Mouse (Mus musculus) forebrain, postnatal 0 days (tissue): ENCODE results near the gene Rhebl1. TPM values are rescaled to one million over a fixed set of nuclear protein-coding genes. Genes with fewer than 3 reads are reported as not detected.

Experiments
- ATAC-seq: fragments of 200-750 bp; cut with Nextera tagmentation; 2 replicates; pipeline ENCODE4 v1.8.0; 2017; ENCODE audit warnings: mild to moderate bottlenecking, moderate library complexity
- DNase-seq: peaks from one replicate; pipeline ENCODE4 v3.0.0-alpha.2; 2015
- H3K27ac ChIP-seq: fragments of 300-500 bp; sonication (generic); 2 replicates; pipeline ENCODE4 v1.5.1; 2014; ENCODE audit warnings: low read depth, mild to moderate bottlenecking, antibody characterized with exemption, low read length, moderate library complexity, mixed read lengths
- H3K27me3 ChIP-seq: fragments of 300-500 bp; sonication (generic); 2 replicates; pipeline ENCODE4 v1.6.1; 2014; ENCODE audit warnings: mild to moderate bottlenecking, low read length, mixed read lengths; ENCODE audit not compliant: insufficient read depth
- H3K36me3 ChIP-seq: fragments of 300-500 bp; sonication (generic); 2 replicates; pipeline ENCODE4 v1.6.1; 2014; ENCODE audit warnings: mild to moderate bottlenecking, moderate library complexity; ENCODE audit not compliant: insufficient read depth
- H3K4me1 ChIP-seq: fragments of 300-500 bp; sonication (generic); 2 replicates; pipeline ENCODE4 v1.6.1; 2014; ENCODE audit warnings: antibody characterized with exemption; ENCODE audit not compliant: insufficient read depth
- H3K4me2 ChIP-seq: fragments of 300-500 bp; sonication (generic); 2 replicates; pipeline ENCODE4 v1.6.1; 2014; ENCODE audit warnings: low read depth, mild to moderate bottlenecking, moderate library complexity
- H3K4me3 ChIP-seq: fragments of 300-500 bp; sonication (generic); 2 replicates; pipeline ENCODE4 v1.5.1; 2014; ENCODE audit warnings: low read depth, low read length, mixed read lengths
- H3K9ac ChIP-seq: fragments of 300-500 bp; sonication (generic); 2 replicates; pipeline ENCODE4 v1.6.1; 2014; ENCODE audit warnings: mild to moderate bottlenecking
- H3K9me3 ChIP-seq: fragments of 300-500 bp; sonication (generic); 2 replicates; pipeline ENCODE4 v1.6.1; 2016; ENCODE audit warnings: low read length
- CTCF ChIP-seq: sonication (generic); IDR thresholded peaks from 2 replicates; pipeline ENCODE4 v1.5.1; 2016; ENCODE audit warnings: antibody characterized with exemption, control low read depth, low read depth
- WGBS: fragments of 180-500 bp; shearing (Covaris S2); extraction: QIAGEN DNeasy Blood & Tissue Kit; methylation state at CpG from one replicate; pipeline ENCODE4 v1.1.7; 2014; 5-methylcytosine and 5-hydroxymethylcytosine counted together
- polyA plus RNA-seq: library from polyadenylated mRNA; unstranded; fragments of >200 nt; fragmentation: Nextera tagmentation; extraction: Ambion mirVana; gene quantifications from 2 replicates; pipeline ENCODE4 v1.2.1, GENCODE M21; 2015
- total RNA-seq: library from RNA; depleted of rRNA; stranded (reverse); fragments of >200 nt; gene quantifications from 2 replicates; pipeline ENCODE4 v1.2.3, GENCODE M21; 2014

Gene Rhebl1
- total and polyA plus RNA-seq, 2 experiments from 2014 or later = 16.5 to 34.1 TPM

DNA sequence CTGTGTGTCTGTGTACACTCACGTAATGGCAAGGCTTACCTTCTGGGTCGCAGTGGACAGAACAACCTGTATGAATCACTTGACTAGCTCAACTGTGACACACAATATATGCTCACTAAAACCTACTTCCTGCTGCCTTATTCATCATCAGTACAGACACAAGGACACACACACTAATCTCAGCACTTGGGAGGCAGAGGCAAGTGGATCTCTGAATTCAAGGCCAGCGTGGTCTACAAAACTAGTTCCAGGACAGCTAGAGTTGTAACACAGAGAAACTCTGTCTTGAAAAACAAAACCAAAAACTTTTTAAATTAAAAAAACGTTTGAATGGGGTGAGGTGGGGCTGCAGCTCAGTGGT lies 56.6 kb downstream of the Rhebl1 start:
- 73% methylated on average over 4 of the region's 4 CpGs for WGBS
- Histone ChIP-seq H3K36me3 (peaks cover 95% of the 10 kb centered on the region), H3K9me3 (no peaks in the 10 kb centered on the region), H3K9ac (no peak overlapping the region), H3K27me3 (no peaks in the 10 kb centered on the region), H3K4me1 (no peaks in the 10 kb centered on the region), H3K4me2 (no peak overlapping the region), H3K27ac (no peak overlapping the region), H3K4me3 (no peak overlapping the region)
- TF ChIP-seq CTCF = no peak
- ATAC-seq (no peak), DNase-seq (no peak)

DNA sequence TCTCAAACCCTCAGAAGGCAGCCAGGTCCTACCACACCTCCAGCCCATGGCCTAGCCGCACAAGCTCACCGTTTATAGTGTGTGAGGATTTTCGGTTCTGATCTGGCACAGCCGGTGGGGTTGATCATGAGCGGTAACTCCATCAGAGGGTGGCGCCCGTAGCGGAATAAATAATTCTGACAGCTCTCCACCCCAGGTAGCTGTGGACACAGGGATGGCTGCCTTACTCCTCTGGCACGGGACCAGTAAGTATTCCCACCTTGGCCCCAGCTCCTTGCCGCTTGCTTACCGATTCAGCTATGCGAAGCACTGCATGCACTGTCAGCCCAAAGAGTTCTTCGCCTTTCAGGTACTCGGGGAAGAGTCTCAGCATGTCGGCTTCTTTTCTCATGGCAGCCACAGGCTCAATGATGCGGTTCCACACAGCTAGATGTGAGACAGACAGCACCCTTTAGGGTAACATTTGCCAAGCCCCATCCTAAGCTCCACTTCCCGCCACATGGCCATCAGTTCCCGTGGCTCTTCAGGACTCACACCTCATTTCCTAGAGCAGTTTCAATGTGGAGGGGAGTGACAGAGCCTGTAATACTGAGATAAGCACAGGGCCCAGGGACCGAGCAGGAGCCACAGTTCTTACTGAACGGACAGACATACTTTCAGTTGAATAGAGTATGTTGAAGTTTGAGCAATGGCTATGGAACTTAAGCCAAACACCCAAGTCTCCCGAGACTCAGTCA lies 57.2 kb downstream of the Rhebl1 start:
- no peak for ATAC-seq
- 95% methylated on average over 21 of the region's 21 CpGs for WGBS
- Histone ChIP-seq H3K27ac (no peak overlapping the region), H3K4me1 (no peaks in the 10 kb centered on the region), H3K9me3 (no peaks in the 10 kb centered on the region), H3K36me3 (peaks cover 89% of the 10 kb centered on the region), H3K4me3 (no peak overlapping the region), H3K27me3 (no peaks in the 10 kb centered on the region), H3K4me2 (no peak overlapping the region), H3K9ac (no peak overlapping the region)
- no peak for DNase-seq
- TF ChIP-seq CTCF = no peak

- DNase-seq (no peak), ATAC-seq (no peak)
- Histone ChIP-seq H3K36me3 (peaks cover 71% of the 10 kb centered on the region), H3K27me3 (no peaks in the 10 kb centered on the region), H3K9me3 (no peaks in the 10 kb centered on the region), H3K9ac (no peak overlapping the region), H3K4me1 (no peaks in the 10 kb centered on the region), H3K4me3 (no peak overlapping the region), H3K27ac (no peak overlapping the region), H3K4me2 (no peak overlapping the region)
- no peak for TF ChIP-seq CTCF
- WGBS = 95% methylated on average over 14 of the region's 14 CpGs
Measured at GRCm38 (mm10) chr15:98835291-98835690, 59.0 kb downstream of the Rhebl1 start.

DNA sequence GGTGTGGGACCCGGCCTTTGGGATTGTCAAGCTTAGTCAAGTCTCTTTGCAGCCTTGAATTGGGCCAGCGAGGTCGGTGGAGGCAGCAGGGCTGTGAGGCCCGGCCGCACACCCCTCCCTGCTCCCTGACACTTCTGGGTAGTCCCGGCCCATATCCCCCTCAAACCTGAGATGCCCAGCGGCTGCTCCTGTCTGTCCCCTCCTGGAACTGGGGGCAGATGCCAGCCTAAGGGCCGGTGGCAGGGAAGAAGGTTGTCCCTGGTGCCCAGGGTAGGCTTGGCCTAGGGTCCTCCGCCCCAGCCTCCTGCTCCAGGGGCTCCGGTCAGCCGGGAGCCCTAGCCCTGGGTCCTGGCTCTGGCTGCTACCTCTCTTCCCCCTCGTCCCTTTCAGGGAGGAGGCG lies 60.3 kb downstream of the Rhebl1 start:
- no peak overlapping the region for H3K27ac ChIP-seq
- DNase-seq (no peak), ATAC-seq (no peak)
- H3K4me1 ChIP-seq = no peaks in the 10 kb centered on the region
- peaks cover 58% of the 10 kb centered on the region for H3K36me3 ChIP-seq
- 83% methylated on average over 13 of the region's 13 CpGs for WGBS
- H3K4me3 ChIP-seq = no peak overlapping the region
- no peaks in the 10 kb centered on the region for H3K9me3 ChIP-seq
- no peak for TF ChIP-seq CTCF
- no peak overlapping the region for H3K4me2 ChIP-seq
- H3K9ac ChIP-seq = no peak overlapping the region
- H3K27me3 ChIP-seq = no peaks in the 10 kb centered on the region

- H3K4me1 ChIP-seq = no peaks in the 10 kb centered on the region
- H3K9me3 ChIP-seq = no peaks in the 10 kb centered on the region
- ATAC-seq = no peak
- DNase-seq = no peak
- 86% methylated on average over 11 of the region's 11 CpGs for WGBS
- no peak overlapping the region for H3K27ac ChIP-seq
- no peak for TF ChIP-seq CTCF
- no peaks in the 10 kb centered on the region for H3K27me3 ChIP-seq
- H3K9ac ChIP-seq = no peak overlapping the region
- no peak overlapping the region for H3K4me3 ChIP-seq
- H3K36me3 ChIP-seq = peaks cover 50% of the 10 kb centered on the region
- H3K4me2 ChIP-seq = no peak overlapping the region
Measured at GRCm38 (mm10) chr15:98833281-98833680, 61.1 kb downstream of the Rhebl1 start.

DNA sequence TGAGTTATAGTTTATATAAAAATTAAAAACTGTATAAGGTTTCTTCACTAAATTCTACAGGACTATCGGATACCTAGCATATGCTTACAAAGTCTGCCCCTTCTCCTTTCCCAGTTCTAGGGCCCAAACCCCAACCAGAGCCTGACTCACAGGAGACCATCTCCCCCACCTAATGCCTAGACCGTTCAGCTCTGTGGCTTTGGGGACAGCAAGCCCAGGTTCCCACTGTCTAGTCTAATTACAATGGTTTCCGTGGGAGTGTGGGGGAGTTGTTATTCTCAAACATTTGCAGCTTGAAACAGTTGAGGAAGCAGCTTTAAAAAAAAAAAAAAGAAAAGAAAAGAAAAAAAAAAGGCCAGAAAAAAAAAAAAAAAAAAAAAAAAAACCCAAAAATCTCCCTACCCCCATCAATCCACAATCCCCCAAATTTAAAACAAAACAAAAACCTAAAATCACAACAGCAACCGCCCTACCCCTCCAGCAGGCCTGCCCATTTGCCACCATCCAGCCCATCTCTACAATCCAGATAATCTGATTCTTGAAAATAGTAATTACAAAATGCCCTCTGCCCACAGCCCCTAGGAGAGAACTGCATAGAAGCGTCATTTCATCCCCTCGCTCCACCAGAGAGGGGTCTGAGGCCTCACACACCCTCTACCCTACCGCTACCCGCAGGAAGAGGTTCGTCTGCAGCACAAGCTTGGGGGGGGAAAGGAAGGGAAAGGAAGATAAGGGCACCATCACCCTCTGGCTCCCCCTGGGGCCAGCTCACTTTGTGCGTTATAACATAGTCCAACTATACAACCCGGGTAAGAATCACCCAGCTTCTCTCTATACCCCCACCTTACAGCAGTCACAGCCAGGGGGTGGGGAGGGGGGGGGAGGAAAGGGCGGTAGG lies 61.9 kb downstream of the Rhebl1 start:
- no peak for ATAC-seq
- 0 out of 2 replicates have a peak overlapping the region, but pooled peaks have one; percentile 73 for H3K27ac ChIP-seq
- no peak for TF ChIP-seq CTCF
- no peak for DNase-seq
- H3K4me2 ChIP-seq = no peak overlapping the region
- no peak overlapping the region for H3K4me3 ChIP-seq
- WGBS = 57% methylated on average over 12 of the region's 12 CpGs
- H3K9ac ChIP-seq = no peak overlapping the region
- no peaks in the 10 kb centered on the region for H3K27me3 ChIP-seq
- H3K36me3 ChIP-seq = peaks cover 42% of the 10 kb centered on the region
- H3K4me1 ChIP-seq = no peaks in the 10 kb centered on the region
- H3K9me3 ChIP-seq = no peaks in the 10 kb centered on the region

DNA sequence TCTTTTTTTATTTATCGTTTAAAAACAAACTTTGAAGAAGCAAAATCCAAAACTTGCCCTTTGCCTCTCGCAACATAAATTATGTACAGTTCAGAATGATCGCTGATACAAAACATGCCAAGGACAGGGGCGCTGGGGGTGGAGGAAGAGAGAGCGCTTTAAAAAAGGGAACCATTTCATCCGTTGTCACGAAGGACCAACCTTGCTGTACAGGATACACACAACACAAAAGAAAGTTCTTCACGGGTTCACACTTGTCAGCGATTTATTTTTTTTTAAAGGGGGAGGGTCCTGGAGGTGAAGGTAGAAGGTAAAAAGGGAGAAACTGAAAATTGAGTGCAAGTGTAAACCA lies 62.7 kb downstream of the Rhebl1 start:
- H3K27me3 ChIP-seq = no peaks in the 10 kb centered on the region
- no peak for DNase-seq
- peaks cover 34% of the 10 kb centered on the region for H3K36me3 ChIP-seq
- ATAC-seq = peak; percentile 16; the same call in 1 of the 2 replicates
- H3K27ac ChIP-seq = peak overlapping the region; percentile 73
- peak overlapping the region; percentile 85 for H3K4me3 ChIP-seq
- TF ChIP-seq CTCF = no peak
- H3K4me1 ChIP-seq = no peaks in the 10 kb centered on the region
- peak overlapping the region; percentile 66 for H3K4me2 ChIP-seq
- peak overlapping the region; percentile 46; the same call in 1 of the 2 replicates for H3K9ac ChIP-seq
- H3K9me3 ChIP-seq = no peaks in the 10 kb centered on the region
- 13% methylated on average over 9 of the region's 9 CpGs for WGBS
